Mouse (Mus musculus) right cerebral cortex, postnatal 10 days (tissue): ENCODE measurements around the gene Scgb2b19.
"Not testable (repeated sequence)": the region's sequence is repeated elsewhere in the genome, so short reads cannot be mapped to it uniquely, and the experiment has no call there.

Source experiments
- DNase-seq, 2 experiments: peaks; one replicate each; pipeline ENCODE4 v3.0.0; 2021; ENCODE audit warnings: low spot score in 2 of 2

Gene Scgb2b19

GRCm38 (mm10) chr7:33280238-33280637 lies at the start of gene Scgb2b19:
Gene Scgb2b19, minus strand, starts transcription at chr7:33280338.
- DNase-seq, result not testable (repeated sequence)

DNA sequence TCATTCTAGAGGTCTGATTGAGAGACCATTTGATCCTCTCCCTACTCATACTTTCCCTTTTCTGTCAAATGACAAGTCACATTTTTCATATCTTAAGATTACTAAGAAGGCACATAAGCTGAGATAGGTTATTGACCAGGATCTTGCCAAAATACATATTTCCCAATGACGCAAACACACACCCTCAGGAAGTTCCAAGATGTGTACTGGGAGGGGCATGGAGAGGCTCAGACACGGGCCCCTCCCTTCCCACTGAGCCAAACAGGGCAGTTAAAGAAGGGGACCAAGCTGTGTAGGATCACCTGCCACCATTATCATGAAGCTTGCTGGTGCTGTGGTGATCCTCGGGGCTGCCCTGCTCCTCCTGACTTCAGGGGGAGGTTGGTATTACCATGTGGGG lies 6.9 kb upstream of the Scgb2b19 start, which contains the start of gene Scgb1b19:
Scgb1b19 (plus strand) TSS at position 301 of the 400 bp plus-strand sequence.
- DNase-seq, result not testable (repeated sequence)
